Mouse (Mus musculus): Measurements from ENCODE around the gene Naa80. TPM values are rescaled to one million over a fixed set of nuclear protein-coding genes. Genes with fewer than 3 reads are reported as not detected.
"Not testable (repeated sequence)": the region's sequence is repeated elsewhere in the genome, so short reads cannot be mapped to it uniquely, and the experiment has no call there.

The Naa80 gene
- polyA plus RNA-seq, 1 experiment from 2014 or later: 19.9 TPM

- H3K4me3 ChIP-seq (ENCODE audit: low read depth, low read length): peak overlapping the region; percentile 74
- H3K9ac ChIP-seq (replicated peaks; ENCODE audit: low read depth, low read length): no peak overlapping the region
- H3K27ac ChIP-seq (ENCODE audit: low read length): no peak overlapping the region
- H3K4me2 ChIP-seq (replicated peaks; ENCODE audit: low read depth, low read length): peak overlapping the region; percentile 95
- no peaks in the 10 kb centered on the region for H3K9me3 ChIP-seq (ENCODE audit: control insufficient read depth, low read depth, low read length)
- peaks cover 46% of the 10 kb centered on the region for H3K4me1 ChIP-seq (ENCODE audit: control insufficient read depth, insufficient read depth, low read length)
- peaks cover 10% of the 10 kb centered on the region for H3K36me3 ChIP-seq (ENCODE audit: control insufficient read depth, insufficient read depth, low read length)
- H3K27me3 ChIP-seq (ENCODE audit: control insufficient read depth, insufficient read depth, low read length): no peaks in the 10 kb centered on the region
- 75% methylated on average over 5 of the region's 5 CpGs for WGBS
- ATAC-seq (ENCODE audit: insufficient number of reproducible peaks, insufficient read depth, low FRiP score, low read depth): no peak
These were observed 25.8 kb upstream of the Naa80 start for GRCm38 (mm10) chr9:107552690-107553393.

- WGBS: 5% methylated on average over 37 of the region's 37 CpGs
These were observed 25.0 kb upstream of the Naa80 start for GRCm38 (mm10) chr9:107553541-107554318.

DNA sequence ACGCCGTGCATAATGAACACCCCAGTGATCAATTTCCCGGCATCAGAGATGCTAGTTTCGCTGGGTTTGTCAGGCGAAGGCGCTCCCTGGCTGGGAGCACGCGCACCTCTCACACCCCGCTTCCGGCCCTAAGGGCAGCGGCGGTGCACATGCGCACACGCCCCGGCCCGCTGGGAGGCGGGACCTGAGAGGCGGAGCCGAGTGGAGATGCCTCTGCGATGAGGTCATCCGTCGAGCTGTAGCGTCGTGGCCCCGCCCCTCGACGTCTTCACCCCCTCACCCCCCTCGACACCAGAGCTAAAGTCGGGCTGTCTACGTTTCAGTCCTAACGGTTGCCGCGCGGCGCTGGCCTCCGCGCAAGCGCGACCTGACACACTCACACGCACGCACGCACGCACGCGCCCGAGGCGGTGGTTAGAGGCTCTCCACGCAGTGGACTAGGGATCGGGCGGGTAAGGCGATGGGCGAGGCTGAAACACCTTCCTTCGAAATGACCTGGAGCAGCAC is 24.3 kb upstream of the Naa80 start:
- peaks cover 46% of the 10 kb centered on the region for H3K4me1 ChIP-seq (ENCODE audit: control insufficient read depth, insufficient read depth, low read length)

More at GRCm38 (mm10) chr9:107553541-107554318, 25.0 kb upstream of the Naa80 start:
- Histone ChIP-seq H3K4me2 (replicated peaks; ENCODE audit: low read depth, low read length) (peak overlapping the region; percentile 95), H3K9me3 (ENCODE audit: control insufficient read depth, low read depth, low read length) (no peaks in the 10 kb centered on the region), H3K4me1 (ENCODE audit: control insufficient read depth, insufficient read depth, low read length) (peaks cover 46% of the 10 kb centered on the region), H3K27ac (ENCODE audit: low read length) (peak overlapping the region; percentile 78), H3K4me3 (ENCODE audit: low read depth, low read length) (peak overlapping the region; percentile 74), H3K27me3 (ENCODE audit: control insufficient read depth, insufficient read depth, low read length) (no peaks in the 10 kb centered on the region), H3K9ac (replicated peaks; ENCODE audit: low read depth, low read length) (peak overlapping the region; percentile 41; the same call in 1 of the 2 replicates), H3K36me3 (ENCODE audit: control insufficient read depth, insufficient read depth, low read length) (peaks cover 18% of the 10 kb centered on the region)
- no peak; the same call in 1 of the 2 replicates for ATAC-seq (ENCODE audit: insufficient number of reproducible peaks, insufficient read depth, low FRiP score, low read depth)

GRCm38 (mm10) chr9:107555031-107555457 is 23.6 kb upstream of the Naa80 start:
- Histone ChIP-seq H3K4me1 (ENCODE audit: control insufficient read depth, insufficient read depth, low read length) (peaks cover 46% of the 10 kb centered on the region), H3K9ac (replicated peaks; ENCODE audit: low read depth, low read length) (peak overlapping the region; percentile 85), H3K4me2 (replicated peaks; ENCODE audit: low read depth, low read length) (peak overlapping the region; percentile 95), H3K9me3 (ENCODE audit: control insufficient read depth, low read depth, low read length) (no peaks in the 10 kb centered on the region), H3K36me3 (ENCODE audit: control insufficient read depth, insufficient read depth, low read length) (peaks cover 31% of the 10 kb centered on the region), H3K27me3 (ENCODE audit: control insufficient read depth, insufficient read depth, low read length) (no peaks in the 10 kb centered on the region), H3K4me3 (ENCODE audit: low read depth, low read length) (peak overlapping the region; percentile 74), H3K27ac (ENCODE audit: low read length) (peak overlapping the region; percentile 97)
- ATAC-seq (ENCODE audit: insufficient number of reproducible peaks, insufficient read depth, low FRiP score, low read depth): no peak
- WGBS: under 1% methylated on average over 23 of the region's 23 CpGs

More for the DNA sequence above, 24.3 kb upstream of the Naa80 start:
- under 1% methylated on average over 53 of the region's 53 CpGs for WGBS
- Histone ChIP-seq H3K27ac (ENCODE audit: low read length) (peak overlapping the region; percentile 97), H3K4me2 (replicated peaks; ENCODE audit: low read depth, low read length) (peak overlapping the region; percentile 95), H3K36me3 (ENCODE audit: control insufficient read depth, insufficient read depth, low read length) (peaks cover 25% of the 10 kb centered on the region), H3K9me3 (ENCODE audit: control insufficient read depth, low read depth, low read length) (no peaks in the 10 kb centered on the region), H3K27me3 (ENCODE audit: control insufficient read depth, insufficient read depth, low read length) (no peaks in the 10 kb centered on the region), H3K4me3 (ENCODE audit: low read depth, low read length) (peak overlapping the region; percentile 74), H3K9ac (replicated peaks; ENCODE audit: low read depth, low read length) (peak overlapping the region; percentile 85)
- ATAC-seq (ENCODE audit: insufficient number of reproducible peaks, insufficient read depth, low FRiP score, low read depth): peak; percentile 91

- H3K27ac ChIP-seq (ENCODE audit: low read length): peak overlapping the region; percentile 97
- 25% methylated on average over 2 of the region's 2 CpGs for WGBS
These were observed 23.0 kb upstream of the Naa80 start for GRCm38 (mm10) chr9:107555701-107556100.

DNA sequence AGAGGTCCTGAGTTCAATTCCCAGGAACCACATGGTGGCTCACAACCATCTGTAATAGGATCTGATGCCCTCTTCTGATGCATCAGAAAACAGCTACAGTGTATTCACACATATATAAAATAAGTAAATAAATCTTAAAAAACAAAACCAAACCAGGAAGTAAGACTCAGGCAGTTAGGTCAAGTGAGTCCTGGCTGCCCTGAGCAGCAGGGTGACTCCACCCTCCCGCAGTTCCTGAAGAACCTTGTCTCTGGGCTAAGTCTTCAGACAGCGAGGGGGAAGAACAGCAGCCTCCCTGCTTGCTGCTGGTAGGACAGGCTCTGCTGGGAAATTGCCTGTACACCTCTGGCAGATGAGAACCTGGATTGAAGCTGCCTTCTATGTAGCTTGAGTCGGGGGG is 22.3 kb upstream of the Naa80 start:
- H3K4me1 ChIP-seq (ENCODE audit: control insufficient read depth, insufficient read depth, low read length): peaks cover 37% of the 10 kb centered on the region
- H3K9ac ChIP-seq (replicated peaks; ENCODE audit: low read depth, low read length): no peak overlapping the region
- H3K27me3 ChIP-seq (ENCODE audit: control insufficient read depth, insufficient read depth, low read length): no peaks in the 10 kb centered on the region
- peak overlapping the region; percentile 95 for H3K4me2 ChIP-seq (replicated peaks; ENCODE audit: low read depth, low read length)
- WGBS: 70% methylated on average over 3 of the region's 3 CpGs
- H3K27ac ChIP-seq (ENCODE audit: low read length): 0 out of 2 replicates have a peak overlapping the region, but pooled peaks have one; percentile 15
- peak overlapping the region; percentile 74; the same call in 1 of the 2 replicates for H3K4me3 ChIP-seq (ENCODE audit: low read depth, low read length)
- peaks cover 44% of the 10 kb centered on the region for H3K36me3 ChIP-seq (ENCODE audit: control insufficient read depth, insufficient read depth, low read length)
- H3K9me3 ChIP-seq (ENCODE audit: control insufficient read depth, low read depth, low read length): no peaks in the 10 kb centered on the region
- no peak for ATAC-seq (ENCODE audit: insufficient number of reproducible peaks, insufficient read depth, low FRiP score, low read depth)

More at GRCm38 (mm10) chr9:107555701-107556100, 23.0 kb upstream of the Naa80 start:
- H3K4me2 ChIP-seq (replicated peaks; ENCODE audit: low read depth, low read length): peak overlapping the region; percentile 95
- peak overlapping the region; percentile 74 for H3K4me3 ChIP-seq (ENCODE audit: low read depth, low read length)
- H3K27me3 ChIP-seq (ENCODE audit: control insufficient read depth, insufficient read depth, low read length): no peaks in the 10 kb centered on the region
- peaks cover 38% of the 10 kb centered on the region for H3K36me3 ChIP-seq (ENCODE audit: control insufficient read depth, insufficient read depth, low read length)
- peak overlapping the region; percentile 85 for H3K9ac ChIP-seq (replicated peaks; ENCODE audit: low read depth, low read length)
- H3K4me1 ChIP-seq (ENCODE audit: control insufficient read depth, insufficient read depth, low read length): peaks cover 43% of the 10 kb centered on the region
- no peaks in the 10 kb centered on the region for H3K9me3 ChIP-seq (ENCODE audit: control insufficient read depth, low read depth, low read length)
- no peak for ATAC-seq (ENCODE audit: insufficient number of reproducible peaks, insufficient read depth, low FRiP score, low read depth)

- Histone ChIP-seq H3K9ac (replicated peaks; ENCODE audit: low read depth, low read length) (peak within 1 kb of the TSS; percentile 68), H3K9me3 (ENCODE audit: control insufficient read depth, low read depth, low read length) (no peaks in the 10 kb centered on the region), H3K4me2 (replicated peaks; ENCODE audit: low read depth, low read length) (peak within 1 kb of the TSS; percentile 83), H3K27me3 (ENCODE audit: control insufficient read depth, insufficient read depth, low read length) (no peaks in the 10 kb centered on the region), H3K36me3 (ENCODE audit: control insufficient read depth, insufficient read depth, low read length) (peaks cover 40% of the 10 kb centered on the region), H3K4me1 (ENCODE audit: control insufficient read depth, insufficient read depth, low read length) (peaks cover 12% of the 10 kb centered on the region), H3K4me3 (ENCODE audit: low read depth, low read length) (peak within 1 kb of the TSS; percentile 83), H3K27ac (ENCODE audit: low read length) (peak within 1 kb of the TSS; percentile 63; the same call in 1 of the 2 replicates)
- peak; percentile 95 for ATAC-seq (ENCODE audit: insufficient number of reproducible peaks, insufficient read depth, low FRiP score, low read depth)
- under 1% methylated on average over 44 of the region's 46 CpGs for WGBS
These were observed 15.6 kb upstream of the Naa80 start, which contains the start of gene Tusc2 for GRCm38 (mm10) chr9:107563029-107563581. TSS of gene Tusc2 (plus strand) at chr9:107563255.

- H3K27me3 ChIP-seq (ENCODE audit: control insufficient read depth, insufficient read depth, low read length); H3K9me3 ChIP-seq (ENCODE audit: control insufficient read depth, low read depth, low read length); ATAC-seq (ENCODE audit: insufficient number of reproducible peaks, insufficient read depth, low FRiP score, low read depth); H3K4me3 ChIP-seq (ENCODE audit: low read depth, low read length); H3K4me2 ChIP-seq (replicated peaks; ENCODE audit: low read depth, low read length); H3K9ac ChIP-seq (replicated peaks; ENCODE audit: low read depth, low read length): not testable (repeated sequence)
- WGBS: 52% methylated on average over 5 of the region's 5 CpGs
- Histone ChIP-seq H3K4me1 (ENCODE audit: control insufficient read depth, insufficient read depth, low read length) (peaks cover 21% of the 10 kb centered on the region), H3K36me3 (ENCODE audit: control insufficient read depth, insufficient read depth, low read length) (peaks cover 20% of the 10 kb centered on the region), H3K27ac (ENCODE audit: low read length) (0 out of 2 replicates have a peak overlapping the region, but pooled peaks have one; percentile 33)
These were observed 13.1 kb upstream of the Naa80 start for GRCm38 (mm10) chr9:107565556-107565955.
